Mouse (Mus musculus) urinary bladder, postnatal 4 days (tissue): Measurements from ENCODE around the gene Gm6525.
A peak's percentile ranks its signal among the peaks of the same experiment; 100 is the strongest.

Experiments
- DNase-seq, 2 experiments: peaks; one replicate each; pipeline ENCODE4 v3.0.0; 2021 to 2022; ENCODE audit warnings: low spot score in 2 of 2

The Gm6525 gene

GRCm38 (mm10) chr3:84173581-84174154, at the start of gene Gm6525:
Gene Gm6525 (plus strand): TSS chr3:84174104.
- no peak for DNase-seq

- DNase-seq, result no peak
Observed at GRCm38 (mm10) chr3:84125704-84126289, 48.1 kb upstream of the Gm6525 start.

- no peak for DNase-seq
Observed at GRCm38 (mm10) chr3:84126721-84127120, 47.2 kb upstream of the Gm6525 start.

- DNase-seq, result no peak
Observed at GRCm38 (mm10) chr3:84127431-84127830, 46.5 kb upstream of the Gm6525 start.

- DNase-seq, result no peak
Observed at GRCm38 (mm10) chr3:84128871-84129870, 44.7 kb upstream of the Gm6525 start.

GRCm38 (mm10) chr3:84130776-84131175, 43.1 kb upstream of the Gm6525 start:
- no peak for DNase-seq

- no peak for DNase-seq
Observed at GRCm38 (mm10) chr3:84131369-84131768, 42.5 kb upstream of the Gm6525 start.

- no peak for DNase-seq
Observed at GRCm38 (mm10) chr3:84135387-84135786, 38.5 kb upstream of the Gm6525 start.

- no peak for DNase-seq
Observed at GRCm38 (mm10) chr3:84135933-84136332, 38.0 kb upstream of the Gm6525 start.

- no peak for DNase-seq
Observed at GRCm38 (mm10) chr3:84136509-84136908, 37.4 kb upstream of the Gm6525 start.

GRCm38 (mm10) chr3:84140947-84141346, 33.0 kb upstream of the Gm6525 start:
- no peak for DNase-seq

GRCm38 (mm10) chr3:84149831-84150230, 24.1 kb upstream of the Gm6525 start:
- no peak for DNase-seq

GRCm38 (mm10) chr3:84154721-84155141, 19.2 kb upstream of the Gm6525 start:
- no peak for DNase-seq

GRCm38 (mm10) chr3:84155146-84155545, 18.8 kb upstream of the Gm6525 start:
- DNase-seq, result no peak

GRCm38 (mm10) chr3:84155558-84156006, 18.3 kb upstream of the Gm6525 start, which contains the start of gene Mnd1:
Gene Mnd1 (minus strand): TSS chr3:84155786.
- peak; percentile 99 for DNase-seq

GRCm38 (mm10) chr3:84156105-84156504, 17.8 kb upstream of the Gm6525 start:
- no peak for DNase-seq

GRCm38 (mm10) chr3:84157011-84157410, 16.9 kb upstream of the Gm6525 start:
- no peak for DNase-seq

GRCm38 (mm10) chr3:84157559-84158350, 16.1 kb upstream of the Gm6525 start:
- DNase-seq, result no peak

- DNase-seq, result no peak
Observed at GRCm38 (mm10) chr3:84165391-84165790, 8.5 kb upstream of the Gm6525 start.

- DNase-seq, result no peak
Observed at GRCm38 (mm10) chr3:84166073-84166472, 7.8 kb upstream of the Gm6525 start.

- DNase-seq, result no peak
Observed at GRCm38 (mm10) chr3:84168943-84169342, 5.0 kb upstream of the Gm6525 start.
